Mouse (Mus musculus): ENCODE measurements at regions not wholly inside any gene's neighbourhood (a gene's known extent, or its start where the extent isn't known, plus 50 kb on each side); places are given as distances from the start of the nearest gene placed in this dataset.

DNA sequence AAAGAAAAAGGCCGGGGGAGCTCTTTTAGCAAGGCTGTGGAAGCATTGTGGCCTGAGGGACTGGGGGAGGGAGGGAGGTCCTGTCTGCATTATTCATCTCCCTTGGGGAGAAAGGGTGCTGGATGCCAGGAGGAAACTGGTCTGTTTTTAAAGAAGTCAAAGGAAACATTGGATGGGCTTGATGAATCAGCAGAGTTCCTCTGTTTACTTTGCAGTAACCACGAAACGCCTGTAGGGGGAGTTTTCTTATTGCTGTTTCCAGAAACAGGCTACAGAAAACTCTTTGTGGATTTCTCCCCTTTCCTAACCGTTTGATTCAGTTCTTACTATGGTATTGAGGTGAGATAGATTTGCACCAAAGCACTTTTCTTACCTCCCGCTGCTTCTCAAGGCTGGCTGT, 436.3 kb upstream of the Mki67 start:
- peak; percentile 70 for ATAC-seq (replicated peaks; ENCODE audit: poor library complexity)

DNA sequence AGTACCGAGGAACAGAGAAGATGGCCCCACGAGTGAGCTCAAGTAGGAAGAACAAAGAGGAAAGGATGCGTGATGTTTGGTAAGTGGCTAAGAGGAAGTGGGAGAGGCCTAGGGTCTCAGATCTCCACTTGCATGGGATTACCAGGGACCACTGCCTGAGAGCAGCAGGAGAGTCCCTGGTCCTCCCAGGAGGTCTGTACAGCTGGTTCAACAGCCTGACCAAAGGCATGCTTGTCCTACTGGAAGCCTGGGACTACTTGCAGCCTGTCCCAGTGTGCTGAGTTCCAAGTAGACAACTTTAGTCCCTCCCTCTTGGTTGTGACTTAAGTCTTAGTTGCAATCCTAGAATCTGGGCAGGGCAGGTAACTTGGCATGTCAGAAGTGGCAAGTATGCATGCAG, 437.5 kb upstream of the Mki67 start:
- no peak for ATAC-seq (replicated peaks; ENCODE audit: poor library complexity)

GRCm38 (mm10) chr7:136159136-136159535, 443.0 kb upstream of the Mki67 start:
- ATAC-seq (replicated peaks; ENCODE audit: poor library complexity): no peak

- ATAC-seq (replicated peaks; ENCODE audit: poor library complexity): no peak
These were observed 445.4 kb upstream of the Mki67 start for GRCm38 (mm10) chr7:136161526-136161925.

GRCm38 (mm10) chr7:136164834-136165233, 448.7 kb upstream of the Mki67 start:
- ATAC-seq (replicated peaks; ENCODE audit: poor library complexity): no peak

GRCm38 (mm10) chr7:136169261-136169660, 453.1 kb upstream of the Mki67 start:
- no peak for ATAC-seq (replicated peaks; ENCODE audit: poor library complexity)

DNA sequence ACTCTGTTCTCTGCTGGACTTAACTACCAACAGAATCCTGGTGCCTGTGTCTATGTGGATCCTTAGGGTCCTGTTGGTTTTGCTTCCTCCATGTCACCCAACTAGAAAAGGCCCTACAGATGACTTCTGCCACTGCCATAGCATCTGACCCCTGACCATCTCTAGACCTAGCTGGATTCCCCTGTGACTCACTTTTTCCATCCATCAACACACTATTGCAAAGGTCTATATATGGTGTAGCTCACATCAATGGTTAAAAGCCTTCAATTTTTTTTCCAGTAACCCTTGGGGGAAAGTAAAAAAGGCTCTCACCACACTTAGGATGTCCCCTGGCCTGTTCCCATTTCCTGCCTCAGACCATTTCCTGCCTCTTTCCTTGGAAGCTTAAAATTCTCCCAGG, 460.2 kb upstream of the Mki67 start:
- no peak for ATAC-seq (replicated peaks; ENCODE audit: poor library complexity)

GRCm38 (mm10) chr7:136180996-136181395, 464.8 kb upstream of the Mki67 start:
- no peak for ATAC-seq (replicated peaks; ENCODE audit: poor library complexity)

DNA sequence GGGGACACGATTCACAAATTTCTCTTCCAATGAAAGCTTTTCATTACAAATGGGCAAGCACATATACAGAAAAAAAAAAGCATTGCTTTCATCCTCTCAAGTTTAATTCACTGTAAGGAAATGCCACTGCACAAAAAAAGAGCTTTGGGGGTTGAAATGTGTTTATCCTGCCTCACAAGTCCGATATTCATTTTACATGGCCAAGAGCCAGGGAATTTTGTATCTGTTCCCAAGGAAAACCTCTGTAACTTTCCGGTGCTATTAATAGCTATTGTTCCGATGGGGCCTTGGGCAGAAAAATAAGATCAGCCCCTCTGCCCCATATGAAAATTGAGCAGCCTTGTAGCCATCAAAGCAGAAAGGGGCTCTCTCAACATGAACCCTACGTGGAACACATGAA, 465.9 kb upstream of the Mki67 start:
- ATAC-seq (replicated peaks; ENCODE audit: poor library complexity): no peak

DNA sequence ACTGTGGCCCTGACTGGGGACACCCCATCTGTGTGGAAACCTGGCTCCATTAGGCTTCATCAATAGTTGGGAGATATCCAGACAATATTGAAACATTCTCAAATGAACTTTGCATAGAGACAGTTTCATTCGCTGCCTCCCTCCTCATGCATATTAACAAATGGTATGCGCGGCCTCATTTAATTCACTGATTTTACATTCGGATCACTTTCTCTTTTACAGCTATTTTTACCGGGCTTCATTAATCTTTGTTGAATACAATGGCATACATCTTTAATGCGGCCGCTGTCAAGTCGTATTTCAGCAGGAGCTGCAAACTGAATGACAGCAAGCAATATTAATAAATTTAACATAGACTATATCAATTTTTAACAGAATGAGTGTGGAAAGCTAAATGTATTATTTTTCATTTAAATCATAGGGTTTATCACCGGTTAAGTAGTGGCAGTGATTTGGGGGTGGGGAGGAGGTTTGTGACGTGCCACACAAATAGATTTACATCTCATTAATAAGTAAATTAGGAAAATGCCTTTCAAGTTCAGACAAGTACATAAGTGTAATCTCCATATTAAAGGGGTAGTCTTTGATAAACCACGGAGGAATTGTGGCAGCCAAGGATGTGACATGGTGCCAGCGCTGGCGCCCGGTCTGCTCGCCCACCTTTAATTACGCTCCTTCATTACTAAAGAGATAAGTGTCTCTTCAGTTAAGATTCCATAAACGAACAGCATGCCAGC, 480.4 kb upstream of the Mki67 start:
- ATAC-seq (replicated peaks; ENCODE audit: poor library complexity): no peak

DNA sequence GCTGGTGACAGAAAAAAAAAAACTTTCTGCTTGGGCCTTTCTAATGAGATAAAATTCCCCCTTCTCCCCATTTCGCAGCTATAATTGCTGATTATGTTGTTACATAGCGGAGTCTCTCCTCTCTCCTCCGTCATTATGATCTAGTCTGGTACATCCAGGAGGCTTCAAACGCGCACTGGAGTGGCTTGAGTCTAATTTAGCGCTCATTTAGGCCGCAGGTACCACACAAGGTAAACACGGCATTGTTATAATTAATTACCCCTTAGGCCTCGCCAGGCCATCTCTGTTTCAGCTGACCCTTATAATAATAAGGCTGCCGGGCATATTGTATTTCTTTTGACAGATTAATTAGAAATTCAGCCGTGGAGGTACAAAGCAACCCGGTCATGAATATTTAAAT, 492.7 kb upstream of the Mki67 start:
- no peak for ATAC-seq (replicated peaks; ENCODE audit: poor library complexity)

GRCm38 (mm10) chr7:136209299-136210171, 493.4 kb upstream of the Mki67 start:
- ATAC-seq (replicated peaks; ENCODE audit: poor library complexity): no peak

DNA sequence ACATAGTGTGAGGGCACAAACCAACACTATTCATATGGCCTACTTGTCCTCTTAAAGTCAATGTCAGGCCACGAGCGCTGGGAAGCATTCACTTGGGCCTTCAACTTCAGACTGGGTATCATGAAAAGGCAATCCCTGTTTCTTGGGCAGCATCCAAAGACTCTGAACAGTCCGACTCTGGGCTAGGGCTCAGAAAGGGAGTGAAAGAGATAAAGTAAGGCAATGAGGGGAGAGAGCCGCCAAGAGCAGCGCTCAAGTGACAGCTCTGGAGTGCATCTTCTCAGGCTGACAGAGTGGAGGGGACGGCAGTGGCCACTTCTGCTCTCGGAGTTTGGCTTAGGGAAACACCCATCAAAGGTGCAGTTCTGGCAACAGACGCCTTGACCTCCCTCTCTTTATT, 496.3 kb upstream of the Mki67 start:
- no peak for ATAC-seq (replicated peaks; ENCODE audit: poor library complexity)

GRCm38 (mm10) chr7:136213057-136213961, 497.1 kb upstream of the Mki67 start:
- no peak for ATAC-seq (replicated peaks; ENCODE audit: poor library complexity)

GRCm38 (mm10) chr7:136213962-136214308, 497.8 kb upstream of the Mki67 start:
- ATAC-seq (replicated peaks; ENCODE audit: poor library complexity): no peak

- ATAC-seq (replicated peaks; ENCODE audit: poor library complexity): no peak
These were observed 498.3 kb upstream of the Mki67 start for GRCm38 (mm10) chr7:136214415-136214814.

- ATAC-seq (replicated peaks; ENCODE audit: poor library complexity): no peak
These were observed 500.6 kb upstream of the Mki67 start for GRCm38 (mm10) chr7:136216734-136217133.

DNA sequence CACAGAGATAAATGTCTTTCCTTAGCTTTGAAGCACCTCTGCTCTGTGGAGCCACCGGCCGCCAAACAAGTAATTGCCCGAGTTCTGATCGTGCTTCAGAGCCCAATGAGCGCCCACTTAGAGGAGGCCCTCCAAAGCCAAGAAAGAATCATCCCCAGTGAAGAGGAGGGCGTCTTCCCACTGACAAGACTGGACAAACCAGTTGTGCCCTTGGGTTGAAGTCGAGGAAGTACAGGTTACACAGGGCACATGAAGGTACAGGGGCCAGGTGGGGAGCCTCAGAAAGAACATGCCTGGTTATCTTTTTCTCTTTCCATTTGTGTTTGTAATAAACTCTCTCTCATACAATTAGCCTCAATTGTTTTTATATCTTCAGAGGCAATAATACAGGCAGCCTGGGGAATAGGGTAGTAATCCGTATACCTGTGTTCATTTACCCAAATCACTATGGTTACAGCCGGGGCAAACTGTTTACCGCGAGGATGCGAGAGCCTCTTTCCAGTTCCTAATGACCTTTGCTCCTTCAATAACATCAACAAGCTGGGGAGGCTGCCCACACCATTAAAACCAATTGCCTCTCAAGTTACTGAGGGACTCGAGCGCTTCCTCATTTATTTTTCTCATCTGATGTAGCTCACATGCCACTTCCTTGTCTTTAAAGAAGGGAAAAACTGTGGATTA, 503.5 kb upstream of the Mki67 start:
- no peak for ATAC-seq (replicated peaks; ENCODE audit: poor library complexity)

GRCm38 (mm10) chr7:136220245-136221167, 504.3 kb upstream of the Mki67 start:
- no peak for ATAC-seq (replicated peaks; ENCODE audit: poor library complexity)

DNA sequence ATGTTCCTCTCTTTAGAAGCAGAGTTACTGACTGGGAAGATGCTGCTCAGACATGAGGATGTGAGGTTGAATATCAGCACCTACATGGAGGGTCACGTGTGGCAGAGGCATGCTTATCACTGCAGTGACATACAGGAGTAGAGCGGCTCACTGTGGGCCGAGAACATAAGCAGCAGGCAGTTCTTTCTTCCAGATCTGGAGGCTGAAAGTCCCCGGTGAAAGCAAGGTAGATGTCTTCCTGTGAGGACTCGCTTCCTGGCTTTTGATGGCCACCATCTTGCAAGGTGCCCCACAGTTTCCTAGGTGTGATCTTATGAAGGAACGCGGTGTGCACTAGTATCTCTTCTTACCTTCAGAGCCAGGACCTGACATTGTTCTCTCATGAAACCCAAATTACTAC, 505.5 kb upstream of the Mki67 start:
- ATAC-seq (replicated peaks; ENCODE audit: poor library complexity): no peak
